Mouse (Mus musculus) layer of hippocampus, postnatal 14 days (tissue): ENCODE measurements around the gene Ypel4. TPM values are rescaled to one million over a fixed set of nuclear protein-coding genes. Genes with fewer than 3 reads are reported as not detected.
A peak's percentile ranks its signal among the peaks of the same experiment; 100 is the strongest.

ENCODE experiments used
- DNase-seq, 2 experiments: peaks; one replicate each; pipeline ENCODE4 v3.0.0; 2021 to 2022; ENCODE audit warnings: low spot score in 2 of 2, mixed read lengths in 1 of 2
- long read RNA-seq, 2 experiments: library from polyadenylated mRNA; stranded (forward); transcript quantifications; one replicate each; pipeline ENCODE4 v2.0.0; 2021
- total RNA-seq, 2 experiments: library from RNA; stranded (reverse); gene quantifications; 2 replicates each; pipeline ENCODE4 v1.2.3; 2021

The Ypel4 gene
- 10 to 100 TPM; 33.1 to 39.8 TPM for total RNA-seq
- long read RNA-seq, experiment 1, transcript Ypel4-201 (5 exons, 1,676 nt) = major isoform, 5 of 15 reads
- long read RNA-seq, experiment 1, partial matches to known transcripts = 6 of 15 reads
- long read RNA-seq, experiment 1, other reads (novel, unspliced or antisense) = 3 of 15 reads
- long read RNA-seq, experiment 2, transcript Ypel4-201 (5 exons, 1,676 nt) = major isoform, 8 of 22 reads
- long read RNA-seq, experiment 2, partial matches to known transcripts = 12 of 22 reads
- long read RNA-seq, experiment 2, other reads (novel, unspliced or antisense) = 1 of 22 reads

DNA sequence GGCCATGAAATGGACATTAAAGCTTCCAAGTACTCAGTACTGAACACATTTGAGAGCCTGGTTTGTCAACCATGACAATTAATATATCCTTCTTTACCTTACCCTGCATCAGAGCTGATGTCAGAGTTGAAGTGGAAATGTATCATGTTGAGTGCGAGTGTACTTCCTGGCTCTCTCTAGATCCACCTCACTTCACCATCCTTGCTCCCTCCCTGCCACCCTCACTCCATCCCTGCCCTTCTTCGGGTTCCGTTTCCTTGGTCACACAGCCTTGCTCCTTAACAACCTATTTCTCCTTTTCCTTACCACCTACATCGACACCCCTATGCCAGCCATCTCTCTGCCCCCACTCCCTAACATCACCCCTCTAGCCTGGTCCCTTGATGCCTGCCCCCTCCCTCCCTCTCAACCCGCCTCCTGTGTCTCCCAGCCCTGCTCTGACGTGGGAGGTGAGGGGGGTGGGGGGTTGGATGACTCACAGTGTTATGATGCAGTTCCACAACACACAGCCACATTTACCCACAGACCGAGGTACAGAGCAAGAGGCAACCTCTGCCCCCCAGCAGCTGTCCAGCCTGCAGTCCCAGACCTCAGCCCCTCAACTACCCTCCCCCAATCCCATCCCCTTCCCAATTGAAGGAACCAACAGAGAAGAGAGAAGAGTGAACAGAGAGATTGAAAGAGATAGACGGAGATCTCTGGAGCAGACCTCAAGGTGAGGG lies at the start of gene Ypel4:
Gene Ypel4, plus strand, starts transcription at position 480 of the 722 bp plus-strand sequence.
- peak; percentile 64 to 66 for DNase-seq

- DNase-seq = no peak
Observed at GRCm38 (mm10) chr2:84688080-84688844, 45.6 kb upstream of the Ypel4 start.

- DNase-seq = no peak
Observed at GRCm38 (mm10) chr2:84690050-84690449, 43.8 kb upstream of the Ypel4 start.

- no peak for DNase-seq
Observed at GRCm38 (mm10) chr2:84695007-84695695, 38.7 kb upstream of the Ypel4 start.

GRCm38 (mm10) chr2:84703497-84703896 lies 30.4 kb upstream of the Ypel4 start:
- no peak for DNase-seq

- no peak for DNase-seq
Observed at GRCm38 (mm10) chr2:84704329-84704728, 29.5 kb upstream of the Ypel4 start.

DNA sequence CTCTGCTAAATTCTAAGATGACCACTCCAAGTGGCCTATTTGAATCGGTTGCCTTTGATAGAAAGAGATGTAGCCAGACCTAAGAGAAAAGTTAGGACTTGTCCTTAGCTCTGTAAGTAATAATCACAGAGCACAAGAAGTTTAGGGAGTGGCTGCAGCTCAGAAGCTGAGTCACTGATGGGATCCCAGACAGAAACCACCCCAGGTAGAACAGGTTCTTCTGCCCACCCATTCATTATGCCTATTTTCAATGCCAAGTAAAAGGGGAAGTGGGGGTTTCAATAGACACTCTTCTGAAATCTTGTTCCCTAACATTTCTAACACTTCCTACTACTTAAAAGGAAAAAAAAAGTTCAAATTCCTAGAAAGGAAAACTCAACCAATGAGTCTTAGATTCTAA lies 28.6 kb upstream of the Ypel4 start:
- no peak for DNase-seq

GRCm38 (mm10) chr2:84707523-84707922 lies 26.3 kb upstream of the Ypel4 start:
- no peak for DNase-seq

DNA sequence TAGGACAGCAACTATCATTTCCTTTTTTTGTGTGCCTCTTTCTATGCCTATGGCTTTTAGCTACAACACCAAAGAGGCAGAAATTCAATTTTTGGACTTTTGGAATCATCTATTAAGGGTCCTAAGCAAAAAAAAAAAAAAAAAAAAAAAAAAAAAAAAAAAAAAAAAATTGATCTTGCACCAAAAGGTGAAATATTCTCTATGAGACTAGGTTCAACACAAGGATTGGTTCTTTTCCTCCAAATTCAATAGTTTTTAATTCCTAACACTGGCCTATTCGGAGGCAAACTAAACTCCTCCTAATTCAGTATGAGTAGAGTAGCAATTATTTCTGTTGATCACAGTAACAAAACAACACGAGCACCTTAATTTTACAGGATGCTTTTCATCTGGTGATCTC lies 22.0 kb upstream of the Ypel4 start:
- no peak for DNase-seq

- DNase-seq = peak in 1 of 2 experiments; percentile 29
Observed at GRCm38 (mm10) chr2:84714422-84714810, 19.4 kb upstream of the Ypel4 start.

DNA sequence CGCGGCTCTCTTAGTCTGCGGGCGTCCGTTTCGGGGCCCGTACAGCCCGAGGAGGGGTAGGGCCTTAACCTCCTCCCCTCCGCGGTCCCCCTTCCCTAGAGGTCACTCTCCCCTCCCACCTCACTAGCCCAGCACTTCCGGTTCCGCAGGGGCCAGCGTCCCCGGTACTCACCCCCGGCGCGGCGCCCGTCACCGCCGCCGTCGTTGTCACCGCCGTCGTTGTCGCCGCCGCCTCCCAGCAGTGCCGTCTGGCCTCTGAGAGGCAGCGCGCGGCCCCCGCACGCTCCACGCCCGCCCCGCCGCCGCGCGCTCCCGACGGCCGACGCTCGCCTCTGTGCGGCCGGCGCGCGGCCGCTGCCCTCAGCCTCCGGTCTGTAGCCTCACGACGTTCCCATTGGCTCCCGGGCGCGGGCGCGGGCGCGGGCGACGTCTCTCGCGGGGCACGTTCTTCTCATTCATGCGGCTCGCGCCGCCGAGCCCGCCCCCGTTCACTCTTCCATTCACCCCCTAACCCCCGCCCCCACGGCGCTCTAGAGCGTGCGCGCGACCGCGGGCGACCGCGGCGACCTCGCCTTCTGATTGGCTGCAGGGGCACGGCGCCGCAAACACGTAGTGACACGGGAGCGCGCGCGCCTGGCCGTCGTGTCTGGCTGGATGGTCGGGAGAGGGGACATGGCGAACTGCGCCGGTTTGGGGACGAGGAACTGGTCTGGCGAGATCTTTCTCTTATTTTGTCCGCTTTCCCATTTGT lies 18.9 kb upstream of the Ypel4 start, which contains the start of gene Zdhhc5:
Gene Zdhhc5, minus strand, starts transcription at position 370 of the 751 bp plus-strand sequence.
- DNase-seq = peak; percentile 99

GRCm38 (mm10) chr2:84715562-84716361 lies 18.1 kb upstream of the Ypel4 start:
- DNase-seq = peak; percentile 74 to 95

- no peak for DNase-seq
Observed at GRCm38 (mm10) chr2:84716423-84717355, 17.2 kb upstream of the Ypel4 start.

DNA sequence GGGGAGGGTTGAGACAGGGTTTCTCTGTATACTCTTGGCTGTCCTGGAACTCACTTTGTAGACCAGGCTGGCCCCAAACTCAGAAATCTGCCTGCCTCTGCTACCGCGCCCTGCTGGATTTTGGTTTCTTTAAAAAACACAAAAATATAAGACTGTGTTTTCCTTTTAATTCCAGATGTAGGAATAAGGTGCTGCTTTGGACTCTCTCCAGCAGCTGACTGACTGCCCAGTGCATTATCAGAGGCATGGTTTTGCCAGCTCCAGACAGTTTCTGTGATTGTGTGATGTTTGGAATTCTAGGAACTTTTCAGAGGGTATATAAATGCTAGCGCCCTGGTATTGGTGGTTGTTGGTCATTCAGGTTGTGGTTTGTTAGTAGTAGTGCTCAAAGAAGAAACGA lies 16.5 kb upstream of the Ypel4 start:
- DNase-seq = no peak

- no peak for DNase-seq
Observed at GRCm38 (mm10) chr2:84720718-84721117, 13.1 kb upstream of the Ypel4 start.

DNA sequence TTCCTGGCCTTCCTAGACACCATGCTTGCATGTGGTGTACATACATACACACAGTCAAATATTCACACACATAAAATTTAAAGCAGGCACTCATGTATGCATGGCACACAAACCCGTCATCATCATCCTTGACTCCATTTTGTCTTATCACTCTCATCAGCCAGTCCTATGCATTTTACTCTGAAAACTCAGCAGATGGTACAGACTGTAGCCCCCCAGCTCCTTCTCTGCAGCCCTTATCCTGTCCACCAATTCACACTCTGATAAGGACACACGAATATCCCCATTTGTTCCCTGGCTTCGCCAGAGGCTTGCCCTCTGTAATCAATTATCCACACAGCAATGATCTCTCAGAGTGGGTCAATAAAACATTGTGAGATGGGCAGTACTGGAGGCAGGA lies 12.7 kb upstream of the Ypel4 start:
- no peak for DNase-seq

GRCm38 (mm10) chr2:84723856-84724255 lies 10.0 kb upstream of the Ypel4 start:
- no peak for DNase-seq

DNA sequence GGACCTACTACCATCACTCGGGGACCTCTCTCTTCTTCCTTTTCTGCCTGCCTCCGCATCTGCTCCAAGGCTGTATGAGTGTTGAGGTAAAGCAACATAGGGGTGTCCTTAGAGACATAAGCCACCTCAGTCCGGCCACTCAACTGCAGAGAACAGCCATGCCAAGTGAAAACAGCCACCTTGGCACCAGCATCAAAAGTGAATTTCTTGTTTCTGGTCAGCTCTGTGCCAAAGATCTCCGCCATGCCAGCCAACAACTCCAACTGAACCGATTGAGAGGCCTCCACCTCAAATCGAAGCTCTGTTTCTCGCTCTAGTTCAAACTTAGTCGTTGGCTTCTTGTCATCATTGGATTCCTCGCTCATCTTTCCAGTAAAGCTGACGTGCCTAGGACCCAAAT lies 8.1 kb upstream of the Ypel4 start:
- DNase-seq = no peak

DNA sequence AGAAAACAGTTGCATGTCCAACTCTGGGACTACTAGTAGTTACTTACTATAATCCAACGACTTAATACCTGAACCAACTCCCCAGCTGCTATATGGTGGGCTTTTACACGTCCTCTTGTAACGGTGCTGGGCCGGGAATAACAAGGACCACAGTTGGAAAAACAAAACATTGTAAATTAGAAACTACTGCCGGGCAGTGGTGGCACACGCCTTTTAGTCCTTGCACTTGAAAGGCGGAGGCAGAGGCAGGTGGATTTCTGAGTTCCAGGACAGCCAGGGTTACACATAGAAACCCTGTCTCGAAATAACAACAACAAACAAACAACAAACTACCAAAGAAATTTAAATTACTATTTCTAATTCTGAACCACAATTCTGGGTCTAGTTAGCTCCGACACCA lies 7.1 kb upstream of the Ypel4 start:
- no peak for DNase-seq
